Mouse (Mus musculus) mesoderm, embryonic 11.5 days (tissue): ENCODE results near the gene Cbx4.

Source experiments
- DNase-seq: peaks from one replicate; pipeline ENCODE4 v3.0.0-alpha.2; 2012; ENCODE audit warnings: low read depth, low spot score

The Cbx4 gene

DNA sequence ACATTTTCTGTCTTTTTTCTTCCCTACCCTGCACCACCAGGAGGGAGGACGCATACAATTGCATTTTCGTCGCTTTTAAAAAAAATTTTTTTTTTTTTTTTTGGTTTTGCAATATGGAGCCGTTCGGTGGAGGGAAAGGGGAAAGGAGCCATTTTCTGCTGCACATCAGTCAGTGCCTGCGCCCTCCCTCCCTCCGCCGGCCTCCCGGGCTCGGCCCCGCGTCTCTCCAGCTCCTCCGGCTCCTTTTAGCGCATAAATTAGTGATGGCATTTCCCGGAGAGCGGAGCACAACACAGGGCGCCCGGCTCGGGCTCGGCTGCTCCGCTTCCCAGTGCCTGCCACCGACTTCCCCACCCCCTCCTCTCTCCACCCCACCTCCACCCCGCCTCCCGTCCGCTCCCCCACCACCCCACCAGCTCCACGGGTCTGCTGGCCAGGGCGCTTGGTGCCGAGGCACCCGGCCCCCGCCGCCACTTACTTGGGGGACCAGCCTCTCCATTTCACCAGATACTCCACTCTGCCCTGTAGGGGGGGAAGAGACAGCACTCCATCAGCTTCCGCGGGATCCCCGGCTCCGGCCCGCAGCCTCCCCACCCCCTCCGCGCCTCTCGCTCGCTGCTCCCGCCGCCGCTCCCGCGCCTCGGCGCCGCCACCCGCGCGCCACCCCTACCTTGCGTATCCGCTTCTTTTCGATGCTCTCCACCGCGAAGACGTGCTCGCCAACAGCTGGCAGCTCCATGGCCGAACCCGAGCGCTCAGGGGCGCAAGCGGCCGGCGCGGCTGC lies 550 bp downstream of the Cbx4 start:
- DNase-seq, result peak; percentile 80

DNA sequence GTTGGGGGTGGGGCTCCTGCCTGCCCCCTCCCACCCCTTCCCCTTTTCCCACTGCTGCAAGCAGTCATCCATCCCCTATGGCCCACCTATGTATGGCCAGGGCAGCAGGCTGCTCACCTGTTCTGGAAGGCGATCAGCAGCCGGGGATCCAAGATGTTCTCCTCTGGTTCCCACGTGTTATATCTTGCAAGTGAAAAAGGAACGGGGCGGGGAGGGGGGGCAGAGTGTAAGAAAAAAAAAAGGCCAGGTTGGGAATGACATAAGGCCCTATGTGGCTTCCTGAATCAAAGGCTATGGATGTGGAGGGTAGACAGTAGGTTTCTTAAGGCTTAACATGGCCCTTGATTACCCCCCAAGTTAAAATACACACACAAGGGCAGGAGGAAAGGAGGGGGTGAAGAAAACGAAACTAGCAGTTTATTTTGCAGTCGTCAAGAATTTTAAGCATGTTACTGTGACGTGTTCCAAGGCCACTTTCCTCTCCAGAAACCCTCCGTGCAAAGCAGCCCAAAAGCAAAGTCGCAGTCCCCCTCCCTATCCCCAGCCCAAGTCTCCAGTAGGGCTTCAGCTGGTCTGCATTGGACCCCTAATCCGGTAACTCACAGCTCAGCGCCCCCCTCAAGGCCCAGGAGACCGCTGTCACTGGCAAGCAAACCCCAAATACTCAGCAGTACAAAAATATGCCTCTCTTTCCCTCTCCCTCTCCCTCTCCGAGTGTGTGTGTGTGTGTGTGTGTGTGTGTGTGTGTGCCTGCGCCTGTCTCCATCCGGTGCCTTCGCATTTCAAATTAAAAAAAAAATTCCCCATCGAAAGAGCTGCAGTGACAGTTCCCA lies 1.4 kb downstream of the Cbx4 start:
- DNase-seq, result no peak

DNA sequence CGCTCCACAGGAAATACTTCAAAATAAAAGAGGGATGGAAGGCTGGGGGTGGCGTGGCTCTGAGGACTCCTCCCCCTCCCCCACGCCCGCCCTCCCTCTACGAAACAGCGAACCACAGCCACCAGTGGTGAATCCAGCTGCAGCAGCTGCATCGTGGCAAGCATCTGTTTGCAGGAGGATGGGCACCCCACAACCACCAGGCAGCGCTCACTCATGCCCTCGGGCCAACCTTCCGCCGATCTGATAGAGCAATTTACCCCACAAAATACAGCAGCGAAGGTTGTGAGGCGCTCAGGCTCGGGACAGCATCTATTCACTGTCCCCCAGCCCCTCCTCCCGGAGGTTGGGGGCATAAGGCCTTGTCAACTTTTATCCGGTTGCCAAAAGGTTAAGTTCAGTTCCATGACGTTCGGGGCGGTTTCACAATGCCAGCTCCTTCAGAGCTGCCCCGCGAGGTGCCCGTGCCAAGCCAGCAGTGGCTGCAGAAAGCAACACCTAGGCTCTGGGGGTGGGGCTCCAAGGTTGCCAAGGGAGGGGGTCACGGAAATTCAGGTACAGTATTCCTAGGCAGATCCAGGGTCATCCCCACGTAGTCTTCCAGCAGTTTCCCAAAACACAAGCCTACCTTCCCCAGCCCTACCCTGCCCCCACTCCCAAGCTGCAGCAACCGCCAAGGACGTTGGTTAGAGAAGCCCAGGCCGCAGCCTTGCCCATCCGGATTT lies 2.1 kb downstream of the Cbx4 start:
- DNase-seq, result no peak

DNA sequence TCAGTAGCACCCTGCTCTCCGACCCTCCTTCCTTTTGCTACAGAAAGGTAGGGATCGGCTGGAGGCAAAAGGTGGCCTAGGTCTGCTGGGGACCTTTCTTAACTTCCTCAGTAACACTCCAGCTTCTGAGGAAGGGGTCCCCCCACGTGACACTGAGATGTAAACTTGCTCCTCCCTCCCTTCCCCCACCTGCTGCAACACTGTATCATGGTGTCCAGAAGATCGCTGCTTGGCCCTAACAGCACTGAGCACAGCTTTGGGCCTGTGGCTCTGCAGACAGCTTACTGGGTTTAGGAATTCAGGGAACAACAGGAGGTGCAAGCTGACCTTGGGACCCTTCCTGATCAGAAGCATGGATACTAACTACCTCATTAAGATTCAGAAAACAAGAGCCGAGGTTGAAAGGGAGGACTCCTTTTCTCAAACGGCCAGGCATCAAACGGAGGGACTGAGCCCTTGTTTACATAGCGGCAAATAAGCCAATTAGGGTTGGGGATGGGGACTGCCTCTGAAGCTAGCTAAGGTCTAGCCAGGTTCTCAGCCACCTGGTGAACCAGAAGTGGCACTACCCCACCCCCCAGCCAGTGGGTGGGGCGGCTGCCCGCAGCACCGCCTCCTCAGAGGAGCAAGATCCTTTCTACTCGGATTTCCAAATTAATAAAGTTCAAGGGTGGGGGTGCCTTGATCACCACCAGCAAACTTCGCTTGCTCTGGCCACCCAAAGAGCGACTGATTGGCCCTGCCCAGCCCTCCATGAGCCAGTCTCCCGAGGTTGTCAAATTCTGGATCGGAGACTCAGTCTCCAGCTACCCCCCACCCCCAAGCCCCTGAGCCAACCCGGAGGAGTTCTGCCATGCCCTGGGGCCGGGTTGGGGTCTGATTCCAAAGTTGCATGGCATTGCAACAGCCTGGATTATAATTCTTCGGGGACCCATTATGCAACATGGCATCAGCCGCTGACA lies 3.1 kb downstream of the Cbx4 start:
- DNase-seq, result no peak

DNA sequence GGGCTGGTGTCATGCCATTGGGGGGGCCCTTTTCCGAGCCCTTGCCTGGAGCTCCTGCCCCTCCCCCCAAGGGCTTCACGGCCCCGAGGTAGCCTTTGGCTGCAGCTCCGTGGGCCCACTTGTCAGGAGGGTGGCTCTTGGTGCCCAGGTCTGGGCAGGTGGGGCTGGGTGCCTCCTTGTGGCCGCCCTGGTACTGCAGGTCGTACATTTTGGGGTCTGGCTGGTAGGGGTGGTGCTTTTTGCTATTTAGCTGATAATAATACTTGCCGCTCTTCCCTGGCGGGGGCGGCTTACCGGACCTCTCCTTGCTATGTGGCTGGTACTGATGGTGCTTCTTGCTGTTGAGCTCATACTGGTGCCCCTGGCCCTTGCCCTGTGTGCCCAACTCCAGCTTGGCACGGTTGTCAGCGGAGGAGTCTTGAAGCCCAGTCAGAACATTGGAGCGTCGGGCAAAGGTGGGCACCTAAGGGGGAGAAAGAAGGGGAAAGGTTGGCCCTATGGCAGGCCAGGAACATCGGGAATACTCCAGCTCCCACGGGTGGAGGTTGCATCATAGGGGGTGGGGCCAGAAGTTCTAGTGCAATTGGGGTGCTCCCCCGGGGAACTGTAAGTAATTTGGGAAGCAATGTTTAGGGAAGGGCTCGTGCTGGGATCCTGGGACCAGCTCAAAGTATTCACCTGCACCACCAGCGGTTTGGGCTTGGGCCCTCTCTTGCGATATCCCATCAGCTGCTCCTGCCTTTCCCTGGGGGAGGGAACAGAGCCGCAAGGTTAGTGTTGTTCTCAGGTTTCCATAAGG lies 4.0 kb downstream of the Cbx4 start:
- no peak for DNase-seq

- DNase-seq, result no peak
These were observed 4.7 kb downstream of the Cbx4 start for GRCm38 (mm10) chr11:119081148-119081838.

DNA sequence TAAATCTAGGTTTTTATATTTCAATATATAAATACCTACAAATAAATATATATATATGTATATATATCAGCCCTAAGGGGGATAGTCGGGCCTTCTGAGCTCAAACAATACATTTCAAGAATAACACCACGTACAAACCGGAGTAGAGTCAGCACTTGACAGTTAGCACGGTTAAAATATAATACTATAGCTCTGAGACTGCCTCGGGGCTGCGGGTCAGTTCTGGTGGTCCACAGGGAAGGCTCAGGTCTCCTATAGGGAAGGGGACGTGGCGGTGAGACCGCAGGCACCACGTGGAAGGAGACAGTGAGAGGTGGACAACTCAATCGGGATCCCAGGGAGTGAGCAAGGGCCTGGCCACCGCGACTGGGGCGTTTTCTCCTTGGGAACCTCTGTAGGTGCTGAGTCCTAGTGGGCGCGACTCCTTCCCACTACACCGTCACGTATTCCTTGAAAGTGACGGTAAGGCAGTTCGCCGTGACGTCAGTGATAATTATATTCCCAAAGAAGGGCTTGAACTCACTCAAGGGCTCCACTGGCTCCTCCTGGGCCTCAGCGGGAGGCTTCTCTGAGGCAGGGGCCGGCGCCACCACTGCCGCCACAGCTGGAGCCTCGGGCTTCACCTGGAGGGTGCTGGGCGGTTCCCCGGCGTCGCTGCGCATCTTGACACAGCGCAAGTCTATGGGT lies 5.4 kb downstream of the Cbx4 start:
- DNase-seq, result no peak

- no peak for DNase-seq
These were observed 6.6 kb downstream of the Cbx4 start for GRCm38 (mm10) chr11:119079445-119079837.

- no peak for DNase-seq
These were observed 7.2 kb downstream of the Cbx4 start for GRCm38 (mm10) chr11:119078691-119079444.

- DNase-seq, result no peak
These were observed 8.3 kb downstream of the Cbx4 start for GRCm38 (mm10) chr11:119077755-119078154.

- no peak for DNase-seq
These were observed 10.2 kb downstream of the Cbx4 start for GRCm38 (mm10) chr11:119075805-119076204.

DNA sequence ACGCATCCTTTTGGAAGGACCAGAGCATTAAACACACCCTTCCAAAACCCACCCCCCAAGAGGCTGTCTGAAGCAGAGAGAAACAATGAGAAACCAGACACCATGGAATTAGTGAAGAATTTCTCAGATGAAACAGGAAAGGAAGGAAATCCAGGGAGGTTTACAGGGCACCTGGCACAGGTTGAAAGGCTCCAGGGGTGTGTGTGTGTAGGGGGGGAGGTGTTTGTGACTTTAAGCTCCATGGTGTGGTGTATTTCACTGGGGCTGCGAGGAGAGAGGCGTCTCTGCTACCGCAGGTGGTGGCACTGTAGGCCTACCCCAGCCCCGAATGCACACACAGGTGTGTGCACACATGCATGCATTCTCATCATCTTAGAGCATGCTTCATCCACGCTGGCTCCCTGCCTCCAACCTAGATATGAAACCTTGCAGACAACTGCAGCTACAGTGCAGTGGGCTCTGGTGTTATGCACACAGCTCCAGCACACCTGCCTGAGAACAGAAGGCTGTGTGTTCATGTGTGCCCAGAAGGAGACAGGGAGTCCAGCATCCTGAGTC lies 12.1 kb downstream of the Cbx4 start:
- no peak for DNase-seq

DNA sequence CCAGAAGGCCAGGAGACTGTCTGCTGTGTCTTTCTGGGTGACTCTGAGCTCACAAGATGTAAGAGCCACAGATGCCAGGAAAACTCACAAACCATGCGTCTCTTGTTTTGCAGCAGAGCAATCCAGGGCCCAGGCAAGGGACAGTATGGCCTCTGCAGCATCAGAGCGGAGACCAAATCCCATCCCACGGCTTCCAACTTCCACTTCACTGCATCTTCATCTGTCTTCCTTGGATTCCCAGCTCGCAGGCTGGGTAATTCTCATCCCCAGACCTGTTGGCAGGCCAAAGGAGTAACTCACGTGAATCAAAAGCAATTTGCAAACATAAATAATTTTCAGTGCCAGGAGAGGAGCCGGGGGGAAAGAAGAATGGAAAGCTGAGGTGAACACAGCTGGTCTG lies 13.0 kb downstream of the Cbx4 start:
- DNase-seq, result no peak

- no peak for DNase-seq
These were observed 13.8 kb downstream of the Cbx4 start for GRCm38 (mm10) chr11:119072239-119072638.

GRCm38 (mm10) chr11:119066841-119067240 lies 19.2 kb downstream of the Cbx4 start:
- DNase-seq, result no peak

GRCm38 (mm10) chr11:119059256-119059655 lies 26.8 kb downstream of the Cbx4 start:
- no peak for DNase-seq

DNA sequence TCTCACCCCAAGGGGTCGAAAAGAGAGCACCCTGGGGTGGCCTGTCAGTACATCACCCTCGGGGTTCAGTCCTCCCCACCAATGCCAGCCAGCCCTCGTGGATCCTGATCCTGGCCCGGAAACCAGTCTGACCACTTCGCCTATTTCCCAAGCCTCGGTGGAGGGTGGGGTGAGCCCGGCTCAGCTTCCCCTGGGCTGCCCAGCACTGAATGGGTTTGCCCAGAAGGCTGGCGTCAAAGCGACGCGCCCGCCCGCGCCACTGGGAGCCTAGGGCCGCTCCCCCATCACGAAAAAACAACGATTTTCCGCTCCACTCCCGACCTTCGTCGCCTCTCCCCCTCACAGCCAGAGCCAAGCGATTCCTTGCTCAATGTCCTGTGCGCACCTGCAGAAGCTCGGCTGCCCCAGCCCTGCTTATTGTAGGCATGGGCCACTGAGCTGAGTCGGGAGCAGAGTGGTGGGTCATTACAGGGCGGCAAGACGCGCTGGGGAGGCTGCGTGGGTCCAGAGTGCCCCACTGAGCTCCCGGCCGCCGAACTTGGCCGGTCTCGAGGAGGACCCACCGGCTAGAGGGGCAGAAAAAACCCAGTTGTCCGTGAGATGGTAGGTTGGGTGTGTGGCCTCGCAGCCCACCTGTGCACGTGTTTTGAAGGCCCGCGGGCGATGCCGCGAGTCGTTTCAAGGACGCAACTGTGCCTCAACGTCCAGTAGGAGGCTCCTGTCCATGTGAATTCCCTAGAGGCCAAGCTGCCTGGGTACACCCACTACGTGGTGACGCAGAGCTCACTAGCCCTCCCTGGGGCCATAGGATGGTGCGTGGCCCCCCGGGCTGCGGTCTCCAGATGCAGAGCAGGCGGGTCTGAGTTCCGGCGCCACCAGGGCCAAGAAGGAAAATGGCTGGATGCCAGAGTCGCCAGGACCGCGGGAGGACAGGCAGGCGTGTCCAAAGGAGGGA lies 27.7 kb downstream of the Cbx4 start:
- DNase-seq, result no peak
